In the genomic region with DNA sequence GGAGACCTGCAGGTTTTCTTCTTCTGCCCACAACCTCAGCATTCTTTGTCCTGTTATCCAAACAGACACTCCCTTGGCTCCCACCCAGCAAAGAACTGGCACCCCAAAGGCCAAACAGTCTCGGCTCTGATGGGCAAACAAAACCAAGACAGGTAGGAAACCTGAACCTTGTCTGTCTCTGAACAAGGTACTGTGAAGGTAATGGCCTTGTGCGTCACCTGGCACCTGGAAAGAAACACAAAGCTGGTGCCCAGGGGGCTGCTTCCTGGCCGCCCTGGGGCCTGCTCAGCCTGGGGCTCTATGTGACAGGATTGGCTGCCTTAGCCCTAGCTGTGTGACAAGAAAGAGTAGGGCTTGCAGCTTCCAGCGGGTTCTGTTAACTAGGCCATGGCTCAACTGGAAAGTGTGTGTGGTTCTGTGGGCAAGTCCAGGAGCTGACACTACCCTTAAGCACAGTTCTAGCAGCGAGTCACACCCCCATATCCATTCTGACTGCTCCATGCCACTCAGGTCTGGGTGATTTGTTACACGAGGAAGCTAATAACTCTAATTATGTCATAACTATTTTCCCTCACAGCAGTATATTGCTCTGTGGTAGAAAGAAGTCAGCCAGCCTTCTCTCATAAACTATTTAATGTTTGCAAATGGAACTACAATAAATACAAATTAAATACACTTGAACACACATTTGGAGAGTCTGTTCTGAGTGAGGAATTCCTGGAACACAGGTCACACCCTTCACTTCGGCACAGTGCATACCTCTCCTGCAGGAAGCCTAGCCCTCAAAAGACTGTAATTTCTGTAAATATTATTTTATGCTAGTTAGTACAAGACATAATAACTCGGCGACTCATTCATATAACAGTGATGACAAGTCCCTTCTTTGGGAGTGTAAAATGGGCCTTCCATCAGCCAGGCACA, we compare ENCODE assay signal across 21 mouse cellular contexts. TPM values are rescaled to one million over a fixed set of nuclear protein-coding genes. Genes with fewer than 3 reads are reported as not detected.
DNase-seq lines count a peak whose midpoint lies in the region; ATAC-seq and TF ChIP-seq lines count a peak whose summit lies in the region.
"Had no signal": no experiment of that assay in that cellular context is flagged by ENCODE, and none has a peak within 500 bp of the region (broad histone marks: within the 10 kb centered on the region; RNA-seq: fewer than 3 reads in every experiment).

No protein-coding gene starts in this region.

- H3K36me3 ChIP-seq in intestine, embryonic 14.5 days (ENCODE audit: control insufficient read depth, insufficient read depth, low read length), result no peaks in the 10 kb centered on the region
- H3K36me3 ChIP-seq in intestine, embryonic 15.5 days, result no peaks in the 10 kb centered on the region
- no peaks in the 10 kb centered on the region for H3K36me3 ChIP-seq in hindbrain, postnatal 0 days (ENCODE audit: insufficient read depth, low read length)
- H3K36me3 ChIP-seq: G1E; liver, embryonic 13.5 days had no signal

- no peaks in the 10 kb centered on the region for H3K9me3 ChIP-seq in intestine, embryonic 14.5 days (ENCODE audit: control insufficient read depth, low read length)
- H3K9me3 ChIP-seq in intestine, embryonic 15.5 days, result no peaks in the 10 kb centered on the region
- H3K9me3 ChIP-seq in hindbrain, postnatal 0 days (ENCODE audit: low read length), result no peaks in the 10 kb centered on the region
- H3K9me3 ChIP-seq: G1E; liver, embryonic 13.5 days had no signal

- TF ChIP-seq CTCF in hindbrain, postnatal 0 days (IDR thresholded peaks at IDR 0.05; ENCODE audit: low read depth), result no peak

- H3K27ac ChIP-seq in intestine, embryonic 14.5 days (ENCODE audit: low read depth), result no peak overlapping the region
- no peak overlapping the region for H3K27ac ChIP-seq in intestine, embryonic 15.5 days
- H3K27ac ChIP-seq in hindbrain, postnatal 0 days, result no peak overlapping the region
- H3K27ac ChIP-seq: liver, embryonic 13.5 days had no signal

- ATAC-seq in intestine, embryonic 14.5 days (replicated peaks; ENCODE audit: low FRiP score, low TSS enrichment, low read depth), result no peak
- ATAC-seq in intestine, embryonic 15.5 days, result no peak
- ATAC-seq in hindbrain, postnatal 0 days, result no peak
- ATAC-seq: forebrain, embryonic 14.5 days; inflammation-experienced regulatory T-cells, adult 6 months had no signal

- H3K4me1 ChIP-seq in intestine, embryonic 14.5 days (replicated peaks; ENCODE audit: control insufficient read depth, insufficient read depth, low read length), result no peaks in the 10 kb centered on the region
- 0 out of 2 replicates have a peak, but pooled peaks cover 3% of the 10 kb centered on the region for H3K4me1 ChIP-seq in intestine, embryonic 15.5 days (replicated peaks)
- no peaks in the 10 kb centered on the region for H3K4me1 ChIP-seq in hindbrain, postnatal 0 days (ENCODE audit: insufficient read depth, low read length)
- H3K4me1 ChIP-seq: liver, embryonic 13.5 days had no signal

- H3K27me3 ChIP-seq in intestine, embryonic 14.5 days (replicated peaks; ENCODE audit: control insufficient read depth, insufficient read depth, low read length), result no peaks in the 10 kb centered on the region
- no peaks in the 10 kb centered on the region for H3K27me3 ChIP-seq in intestine, embryonic 15.5 days (replicated peaks)
- no peaks in the 10 kb centered on the region for H3K27me3 ChIP-seq in hindbrain, postnatal 0 days (ENCODE audit: insufficient read depth, low read length)
- H3K27me3 ChIP-seq: liver, embryonic 13.5 days had no signal

- WGBS in intestine, embryonic 14.5 days, result 61% methylated on average over 9 of the region's 9 CpGs
- WGBS in intestine, embryonic 15.5 days, result 55% methylated on average over 9 of the region's 9 CpGs
- 29% methylated on average over 9 of the region's 9 CpGs for WGBS in large intestine, adult 2 months
- 77% methylated on average over 9 of the region's 9 CpGs for WGBS in hindbrain, postnatal 0 days

- peak; percentile 57 for DNase-seq in intestine, embryonic 14.5 days (ENCODE audit: low spot score)
- peak; percentile 27 for DNase-seq in large intestine, adult 2 months (ENCODE audit: low read depth, low spot score)
- DNase-seq in lung, postnatal 14 days, result peak; percentile 72
- peak; percentile 87 for DNase-seq in urinary bladder, postnatal 14 days (ENCODE audit: low spot score)
- no peak for DNase-seq in kidney, adult 8-10 months
- no peak for DNase-seq in hindbrain, postnatal 0 days (ENCODE audit: low spot score)
- no peak for DNase-seq in layer of hippocampus, postnatal 14 days (ENCODE audit: low spot score in 2 of 2)
- DNase-seq: adrenal gland, postnatal 36 days; cerebellum, postnatal 14 days; gastrocnemius, postnatal 10 days; heart, postnatal 36 days; liver, embryonic 13.5 days had no signal

- no peak overlapping the region for H3K4me3 ChIP-seq in intestine, embryonic 14.5 days (ENCODE audit: low read depth, low read length)
- no peak overlapping the region for H3K4me3 ChIP-seq in intestine, embryonic 15.5 days (replicated peaks)
- no peak overlapping the region for H3K4me3 ChIP-seq in hindbrain, postnatal 0 days (ENCODE audit: low read length)
- H3K4me3 ChIP-seq: liver, embryonic 13.5 days had no signal

- H3K4me2 ChIP-seq in intestine, embryonic 14.5 days (ENCODE audit: low read length), result no peak overlapping the region
- no peak overlapping the region for H3K4me2 ChIP-seq in intestine, embryonic 15.5 days (replicated peaks)
- no peak overlapping the region for H3K4me2 ChIP-seq in hindbrain, postnatal 0 days (ENCODE audit: low read depth, low read length)
- H3K4me2 ChIP-seq: liver, embryonic 13.5 days had no signal

- no peak overlapping the region for H3K9ac ChIP-seq in intestine, embryonic 14.5 days (ENCODE audit: low read length)
- H3K9ac ChIP-seq in intestine, embryonic 15.5 days, result no peak overlapping the region
- no peak overlapping the region for H3K9ac ChIP-seq in hindbrain, postnatal 0 days (replicated peaks; ENCODE audit: low read length)
- H3K9ac ChIP-seq: liver, embryonic 13.5 days had no signal

RNA-seq across cellular contexts. Expression of a gene that starts 30.7 kb away (rescaled TPM):
- polyA plus RNA-seq in intestine, embryonic 14.5 days (2014; fragmentation: Nextera tagmentation; extraction: Ambion mirVana), result 0.20 and 0.88 TPM in 2 replicates
- 9.5 and 11.6 TPM in 2 replicates for polyA plus RNA-seq in intestine, embryonic 15.5 days (2015; fragmentation: Nextera tagmentation; extraction: Ambion mirVana)
- 0.09 TPM in 1 of 2 replicates, not detected in the other for polyA plus RNA-seq in large intestine, adult 2 months (2012; rRNA removed)
- total RNA-seq in hindbrain, postnatal 0 days (2014; rRNA removed), result not detected in 2 replicates
- polyA plus RNA-seq in hindbrain, postnatal 0 days (2015; fragmentation: Nextera tagmentation; extraction: Ambion mirVana), result 0.26 and 0.48 TPM in 2 replicates
- total RNA-seq in layer of hippocampus, postnatal 14 days (2021), result not detected
- total RNA-seq: adrenal gland, postnatal 36 days; G1E; heart, adult 8-10 months; heart, postnatal 36 days; layer of hippocampus, adult 18-20 months; left cerebral cortex, adult 8-10 months; megakaryocyte-erythroid progenitor cell, adult 5-6 weeks; neutrophil, adult 5-6 weeks had no signal
- polyA plus RNA-seq: G1E; inflammation-experienced regulatory T-cells, adult 6 months had no signal

Comparison
In these comparisons a context has a peak if more than half of its experiments do, and no peak if none do; other contexts are left out.
1. DNase-seq: peak in intestine, embryonic 14.5 days (single experiment), large intestine, adult 2 months (single experiment), lung, postnatal 14 days (single experiment) and urinary bladder, postnatal 14 days (single experiment); none in kidney, adult 8-10 months (0 of 2), hindbrain, postnatal 0 days (single experiment) and layer of hippocampus, postnatal 14 days (0 of 2).